22 mouse cellular contexts compared by ENCODE assay signal in genomic region chr5:36728403-36729085, GRCm38 (mm10). TPM values are rescaled to one million over a fixed set of nuclear protein-coding genes. Genes with fewer than 3 reads are reported as not detected.
DNase-seq lines count a peak whose midpoint lies in the region; ATAC-seq and TF ChIP-seq lines count a peak whose summit lies in the region.
"Had no signal": no experiment of that assay in that cellular context is flagged by ENCODE, and none has a peak within 500 bp of the region (broad histone marks: within the 10 kb centered on the region; RNA-seq: fewer than 3 reads in every experiment).

No protein-coding gene starts in this region.

- no peak overlapping the region for H3K4me2 ChIP-seq in midbrain, embryonic 15.5 days
- H3K4me2 ChIP-seq: embryonic facial prominence, embryonic 12.5 days; forebrain, embryonic 15.5 days; heart, embryonic 12.5 days; hindbrain, embryonic 13.5 days; limb, embryonic 13.5 days had no signal

- WGBS in cerebellum, adult 2 months, result 45% methylated on average over 8 of the region's 8 CpGs
- 62% methylated on average over 8 of the region's 8 CpGs for WGBS in kidney, adult 2 months
- 76% methylated on average over 8 of the region's 8 CpGs for WGBS in midbrain, embryonic 10.5 days
- 80% methylated on average over 8 of the region's 8 CpGs for WGBS in midbrain, embryonic 15.5 days
- 81% methylated on average over 8 of the region's 8 CpGs for WGBS in hindbrain, embryonic 10.5 days

- no peak for DNase-seq in cerebellum, adult 2 months
- no peak for DNase-seq in cerebellum, adult 8-10 months
- DNase-seq in kidney, adult 2 months, result peak; percentile 72
- DNase-seq in kidney, postnatal 10 days, result no peak
- no peak for DNase-seq in midbrain, embryonic 10.5 days (ENCODE audit: low spot score)
- DNase-seq in hindbrain, embryonic 10.5 days (ENCODE audit: low spot score), result no peak
- no peak for DNase-seq in lung, postnatal 4 days
- DNase-seq: adrenal gland, adult 8-10 months; heart, postnatal 14 days; layer of hippocampus, postnatal 36 days; lung, adult 2 months; thymus, postnatal 14 days had no signal

- no peaks in the 10 kb centered on the region for H3K27me3 ChIP-seq in cerebellum, adult 2 months (ENCODE audit: control insufficient read depth, insufficient read depth, low read length)
- no peaks in the 10 kb centered on the region for H3K27me3 ChIP-seq in kidney, adult 2 months (replicated peaks; ENCODE audit: control insufficient read depth, insufficient read depth, low read length)
- H3K27me3 ChIP-seq in midbrain, embryonic 10.5 days (ENCODE audit: low read depth, poor library complexity, severe bottlenecking), result no peaks in the 10 kb centered on the region
- H3K27me3 ChIP-seq in midbrain, embryonic 15.5 days (replicated peaks), result no peaks in the 10 kb centered on the region
- no peaks in the 10 kb centered on the region for H3K27me3 ChIP-seq in hindbrain, embryonic 10.5 days (ENCODE audit: insufficient read depth, poor library complexity, severe bottlenecking)
- H3K27me3 ChIP-seq: embryonic facial prominence, embryonic 12.5 days; forebrain, embryonic 15.5 days; heart, embryonic 12.5 days; limb, embryonic 13.5 days; Patski had no signal

- H3K9ac ChIP-seq in midbrain, embryonic 15.5 days, result no peak overlapping the region
- H3K9ac ChIP-seq: embryonic facial prominence, embryonic 12.5 days; forebrain, embryonic 15.5 days; hindbrain, embryonic 13.5 days; limb, embryonic 13.5 days had no signal

- peak overlapping the region; percentile 98 for H3K27ac ChIP-seq in cerebellum, adult 2 months (ENCODE audit: insufficient read depth, low read length)
- H3K27ac ChIP-seq in kidney, adult 2 months (ENCODE audit: insufficient read depth, low read depth, low read length), result no peak overlapping the region
- H3K27ac ChIP-seq in midbrain, embryonic 10.5 days (replicated peaks), result 0 out of 2 replicates have a peak overlapping the region, but pooled peaks have one; percentile 28
- no peak overlapping the region for H3K27ac ChIP-seq in midbrain, embryonic 15.5 days
- H3K27ac ChIP-seq in hindbrain, embryonic 10.5 days, result no peak overlapping the region
- H3K27ac ChIP-seq: embryonic facial prominence, embryonic 12.5 days; forebrain, embryonic 15.5 days; hindbrain, embryonic 13.5 days; layer of hippocampus, adult 2 months; limb, embryonic 13.5 days had no signal

- no peak overlapping the region for H3K4me3 ChIP-seq in cerebellum, adult 2 months (replicated peaks; ENCODE audit: insufficient read depth, low read depth, low read length)
- no peak overlapping the region for H3K4me3 ChIP-seq in kidney, adult 2 months (ENCODE audit: insufficient read depth, low read depth, low read length)
- no peak overlapping the region for H3K4me3 ChIP-seq in midbrain, embryonic 10.5 days
- no peak overlapping the region for H3K4me3 ChIP-seq in midbrain, embryonic 15.5 days
- no peak overlapping the region for H3K4me3 ChIP-seq in hindbrain, embryonic 10.5 days
- H3K4me3 ChIP-seq: embryonic facial prominence, embryonic 12.5 days; forebrain, embryonic 15.5 days; heart, embryonic 12.5 days; hindbrain, embryonic 13.5 days; layer of hippocampus, adult 2 months; limb, embryonic 13.5 days had no signal

- ATAC-seq in midbrain, embryonic 15.5 days (replicated peaks), result no peak
- ATAC-seq: CD4-positive, CD25-positive, alpha-beta regulatory T cell, adult 4 months; forebrain, embryonic 15.5 days; inflammation-experienced regulatory T-cells, adult 6 months; Patski had no signal

- no peak for TF ChIP-seq POLR2A in cerebellum, adult 2 months (IDR thresholded peaks at IDR 0.05; ENCODE audit: borderline replicate concordance, insufficient read depth, low read length)
- TF ChIP-seq POLR2A in kidney, adult 2 months (IDR thresholded peaks at IDR 0.05; ENCODE audit: low read depth, low read length), result no peak

- no peaks in the 10 kb centered on the region for H3K36me3 ChIP-seq in kidney, adult 2 months (ENCODE audit: control insufficient read depth, insufficient read depth, low read length)
- H3K36me3 ChIP-seq in midbrain, embryonic 10.5 days, result no peaks in the 10 kb centered on the region
- H3K36me3 ChIP-seq in midbrain, embryonic 15.5 days (replicated peaks), result no peaks in the 10 kb centered on the region
- no peaks in the 10 kb centered on the region for H3K36me3 ChIP-seq in hindbrain, embryonic 10.5 days
- H3K36me3 ChIP-seq: embryonic facial prominence, embryonic 12.5 days; forebrain, embryonic 15.5 days; heart, embryonic 12.5 days; hindbrain, embryonic 13.5 days; limb, embryonic 13.5 days had no signal

- no peaks in the 10 kb centered on the region for H3K9me3 ChIP-seq in midbrain, embryonic 10.5 days (replicated peaks)
- H3K9me3 ChIP-seq in midbrain, embryonic 15.5 days, result no peaks in the 10 kb centered on the region
- H3K9me3 ChIP-seq in hindbrain, embryonic 10.5 days, result no peaks in the 10 kb centered on the region
- H3K9me3 ChIP-seq: embryonic facial prominence, embryonic 12.5 days; forebrain, embryonic 15.5 days; heart, embryonic 12.5 days; hindbrain, embryonic 13.5 days; limb, embryonic 13.5 days had no signal

- H3K4me1 ChIP-seq in cerebellum, adult 2 months (ENCODE audit: control insufficient read depth, insufficient read depth, low read length), result peaks cover 51% of the 10 kb centered on the region
- H3K4me1 ChIP-seq in kidney, adult 2 months (ENCODE audit: control insufficient read depth, insufficient read depth, low read length), result peaks cover 16% of the 10 kb centered on the region
- H3K4me1 ChIP-seq in midbrain, embryonic 10.5 days, result peaks cover 3% of the 10 kb centered on the region
- H3K4me1 ChIP-seq in midbrain, embryonic 15.5 days, result no peaks in the 10 kb centered on the region
- H3K4me1 ChIP-seq in hindbrain, embryonic 10.5 days (replicated peaks), result peaks cover 32% of the 10 kb centered on the region; the same call in 1 of the 2 replicates
- H3K4me1 ChIP-seq: embryonic facial prominence, embryonic 12.5 days; forebrain, embryonic 15.5 days; hindbrain, embryonic 13.5 days; limb, embryonic 13.5 days had no signal

- TF ChIP-seq CTCF in cerebellum, adult 2 months (IDR thresholded peaks at IDR 0.05; ENCODE audit: borderline replicate concordance, insufficient read depth, low read depth, low read length), result no peak
- no peak for TF ChIP-seq CTCF in kidney, adult 2 months (conservative IDR thresholded peaks at IDR 0.05; ENCODE audit: insufficient read depth, insufficient read length, low read depth, low read length)

RNA-seq across cellular contexts. Expression of gene Bloc1s4, which starts 19.9 kb away (rescaled TPM):
- polyA plus RNA-seq in cerebellum, adult 2 months (2012; rRNA removed), result 27.0 and 27.7 TPM in 2 replicates
- polyA plus RNA-seq in kidney, adult 2 months (2012; rRNA removed), result 15.8 and 21.1 TPM in 2 replicates
- 21.1 and 23.5 TPM in 2 replicates for polyA plus RNA-seq in midbrain, embryonic 10.5 days (2016; fragmentation: Nextera tagmentation; extraction: Ambion mirVana)
- polyA plus RNA-seq in midbrain, embryonic 15.5 days (2015; fragmentation: Nextera tagmentation; extraction: Ambion mirVana), result 27.9 and 31.3 TPM in 2 replicates
- 23.1 and 23.5 TPM in 2 replicates for polyA plus RNA-seq in hindbrain, embryonic 10.5 days (2016; fragmentation: Nextera tagmentation; extraction: Ambion mirVana)

RNA-seq across cellular contexts. Expression of gene D5Ertd579e, which starts 32.7 kb away (rescaled TPM):
- polyA plus RNA-seq in cerebellum, adult 2 months (2012; rRNA removed), result 69.4 and 75.9 TPM in 2 replicates
- polyA plus RNA-seq in kidney, adult 2 months (2012; rRNA removed), result 22.1 and 23.1 TPM in 2 replicates
- 23.7 and 29.3 TPM in 2 replicates for polyA plus RNA-seq in midbrain, embryonic 10.5 days (2016; fragmentation: Nextera tagmentation; extraction: Ambion mirVana)
- polyA plus RNA-seq in midbrain, embryonic 15.5 days (2015; fragmentation: Nextera tagmentation; extraction: Ambion mirVana), result 40.3 and 44.0 TPM in 2 replicates
- polyA plus RNA-seq in hindbrain, embryonic 10.5 days (2016; fragmentation: Nextera tagmentation; extraction: Ambion mirVana), result 25.9 and 28.2 TPM in 2 replicates

Comparison
In these comparisons a context has a peak if more than half of its experiments do, and no peak if none do; other contexts are left out.
1. H3K27ac ChIP-seq: peak in cerebellum, adult 2 months (single experiment) and midbrain, embryonic 10.5 days (single experiment); none in kidney, adult 2 months (single experiment), midbrain, embryonic 15.5 days (single experiment) and hindbrain, embryonic 10.5 days (single experiment).